Mouse (Mus musculus) adrenal gland, postnatal 10 days (tissue): Measurements from ENCODE around the gene Dgkb. TPM values are rescaled to one million over a fixed set of nuclear protein-coding genes. Genes with fewer than 3 reads are reported as not detected.

ENCODE experiments used
- DNase-seq: peaks from one replicate; pipeline ENCODE4 v3.0.0; 2021; ENCODE audit warnings: mixed read lengths
- total RNA-seq, 2 experiments: library from RNA; stranded (reverse); gene quantifications; 2 replicates each; pipeline ENCODE4 v1.2.3; 2021

Dgkb gene
- total RNA-seq, 2 experiments from 2014 or later = 5.2 to 5.4 TPM

GRCm38 (mm10) chr12:38594055-38594454, 776.5 kb downstream of the Dgkb start:
- DNase-seq = peak; percentile 21

DNA sequence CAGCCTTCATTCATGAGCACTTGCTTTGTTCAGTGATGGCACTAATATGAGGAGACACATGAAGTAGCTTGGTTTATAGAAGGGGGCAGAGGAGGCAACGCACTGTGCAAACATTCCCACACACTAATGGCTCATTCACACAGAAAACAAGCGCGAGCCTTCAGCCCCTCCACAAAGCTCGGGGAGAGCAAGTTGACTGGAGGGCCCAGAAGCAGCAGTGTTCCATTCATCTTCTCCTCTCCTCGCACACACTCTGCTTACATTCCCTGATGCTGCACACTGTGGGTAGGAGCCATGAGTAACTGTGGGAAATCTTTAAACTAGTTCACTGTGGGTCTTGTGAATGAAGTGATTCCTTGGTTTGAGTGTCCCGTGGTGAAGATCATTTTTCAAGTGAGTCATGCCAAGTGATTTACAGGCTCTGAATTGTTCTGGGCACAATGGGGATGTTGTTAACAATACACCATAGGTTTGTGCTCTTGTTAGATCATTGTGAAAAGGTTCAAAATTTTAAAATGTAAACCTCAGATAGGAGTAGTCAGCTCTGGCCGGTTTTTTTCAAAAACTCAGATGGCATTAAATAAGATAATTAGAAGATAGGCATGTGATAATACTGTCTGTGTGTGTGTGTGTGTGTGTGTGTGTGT, 779.0 kb downstream of the Dgkb start:
- DNase-seq = no peak

GRCm38 (mm10) chr12:38598096-38598495, 780.6 kb downstream of the Dgkb start:
- no peak for DNase-seq

GRCm38 (mm10) chr12:38600165-38600845, 782.8 kb downstream of the Dgkb start:
- no peak for DNase-seq

DNA sequence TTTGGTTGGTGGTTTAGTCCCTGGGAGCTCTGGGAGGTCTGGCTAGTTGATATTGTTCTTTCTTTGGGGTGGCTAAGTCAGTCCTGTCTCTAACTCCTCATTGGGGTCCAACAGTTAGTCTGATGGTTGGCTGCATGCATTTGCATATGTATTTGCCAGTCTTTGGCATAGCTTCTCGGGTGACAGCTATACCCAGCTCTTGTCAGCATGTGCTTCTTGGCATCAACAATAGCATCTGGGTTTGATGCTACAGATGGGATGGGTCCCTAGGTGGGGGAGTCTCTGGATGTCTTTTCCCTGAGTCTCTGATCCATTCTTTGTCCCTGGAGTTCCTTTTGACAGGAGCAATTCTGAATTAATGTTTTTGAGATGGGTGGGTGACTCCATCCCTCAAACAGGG, 790.6 kb downstream of the Dgkb start:
- no peak for DNase-seq

DNA sequence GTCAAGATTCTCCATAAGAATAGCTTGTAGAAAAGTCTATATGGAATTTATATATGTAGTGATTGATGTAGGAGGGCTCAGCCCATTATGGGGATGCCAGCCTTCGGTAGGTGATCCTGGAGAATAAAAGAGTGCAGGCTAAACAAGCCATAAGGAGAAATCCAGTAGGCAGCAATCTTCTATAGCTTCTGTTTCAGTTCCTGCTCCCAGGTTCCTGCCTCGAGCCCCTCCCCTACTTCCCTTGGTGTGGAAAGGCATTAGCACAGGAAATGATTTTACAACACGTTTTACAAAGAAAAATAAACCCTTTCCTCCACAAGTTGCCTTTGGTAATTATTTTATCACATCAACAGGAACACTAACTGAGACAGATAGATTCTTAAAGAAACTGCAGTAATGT, 850.7 kb downstream of the Dgkb start:
- DNase-seq = no peak
